Mouse (Mus musculus) common myeloid progenitor, adult 5-6 weeks (primary cell): ENCODE measurements around the gene Mcur1. TPM values are rescaled to one million over a fixed set of nuclear protein-coding genes. Genes with fewer than 3 reads are reported as not detected.

Experiments
- ATAC-seq: replicated peaks from 2 replicates; pipeline ENCODE4 v1.8.0; 2016; ENCODE audit warnings: low read depth, mild to moderate bottlenecking, moderate TSS enrichment, inconsistent platforms; ENCODE audit not compliant: poor library complexity, severe bottlenecking
- total RNA-seq: library from RNA; stranded (forward); fragments of 200-1000, 187-1606 nt; gene quantifications from 2 replicates; pipeline ENCODE4 v1.2.3, GENCODE M21; 2017

Mcur1 gene
- total RNA-seq: 18.7 and 20.2 TPM in 2 replicates

DNA sequence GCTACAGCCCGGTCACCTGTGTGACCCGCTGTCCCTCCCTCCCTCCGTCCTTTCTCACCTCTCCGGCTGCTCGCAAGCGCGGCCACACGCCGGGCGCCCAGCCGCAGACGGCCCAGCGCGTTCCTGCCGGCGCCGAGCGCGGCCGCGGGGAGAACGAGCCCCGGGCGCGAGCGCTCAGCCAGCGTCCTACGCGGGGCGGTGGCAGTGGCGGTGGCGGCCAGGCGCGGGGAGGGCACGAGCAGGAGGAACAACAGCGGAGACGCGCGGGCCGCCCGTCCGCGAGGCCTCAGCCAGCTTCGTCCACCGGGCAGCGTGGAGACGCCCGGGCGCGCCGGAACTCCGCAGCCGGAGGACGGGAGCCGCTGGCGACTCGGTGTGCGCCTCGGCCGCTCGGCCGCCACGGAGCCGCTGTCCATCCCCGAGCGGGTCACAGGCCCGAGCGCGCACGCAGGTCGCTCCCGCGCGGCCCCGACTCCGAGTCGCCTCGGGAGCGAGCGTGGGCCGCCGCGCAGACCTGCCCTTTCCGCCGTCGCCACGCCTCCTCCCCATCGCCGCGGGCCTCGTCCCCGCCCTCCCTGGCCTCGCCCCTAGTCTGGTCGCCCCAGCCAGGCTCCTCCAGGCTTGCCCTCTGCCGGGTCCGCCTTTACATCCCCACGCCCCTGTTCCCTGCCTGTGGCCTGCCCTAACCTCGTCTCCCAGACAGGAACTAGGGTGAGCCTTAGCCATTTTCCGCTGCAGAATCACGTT lies at the start of gene Mcur1:
Gene Mcur1 (minus strand): TSS at position 481 of the 747 bp plus-strand sequence.
- ATAC-seq: peak; percentile 95

DNA sequence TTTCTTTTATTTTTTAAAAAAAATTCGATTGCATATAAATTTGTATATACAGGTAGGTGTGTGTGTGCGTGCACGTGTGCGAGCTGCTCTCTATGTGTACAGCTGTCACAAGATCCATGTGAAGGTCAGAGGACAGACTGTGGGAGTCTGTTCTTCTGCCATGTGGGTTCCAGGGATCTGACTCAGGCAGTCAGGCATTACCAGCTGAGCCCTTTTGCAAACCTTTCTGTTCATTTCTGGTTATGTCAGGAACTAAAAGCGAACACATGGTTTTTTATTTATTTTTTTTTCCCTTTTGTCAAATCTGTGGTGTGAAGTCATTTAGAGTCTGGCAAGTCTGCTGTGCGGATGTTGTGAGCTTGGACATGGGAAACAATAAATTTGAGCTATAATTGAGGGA lies 48.9 kb upstream of the Mcur1 start:
- no peak for ATAC-seq

DNA sequence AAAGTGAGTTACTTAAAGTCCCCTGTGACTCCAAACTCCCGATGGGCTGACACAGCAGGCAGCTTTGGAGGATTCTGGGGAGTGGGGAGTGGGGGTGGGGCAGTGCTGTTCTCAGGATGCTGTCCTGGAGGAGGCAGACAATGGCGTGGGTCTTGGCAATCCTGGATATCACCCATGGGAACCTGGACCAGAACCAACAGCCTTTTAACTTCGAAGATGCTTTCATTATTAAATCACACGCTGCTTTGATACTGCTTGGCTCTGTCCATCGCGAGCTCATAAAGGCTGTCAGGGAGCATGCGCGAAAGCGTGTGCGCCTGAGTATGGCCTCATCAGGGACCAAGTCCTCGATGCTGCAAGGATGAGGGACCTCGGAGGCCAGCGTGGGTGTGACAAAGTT lies 43.1 kb upstream of the Mcur1 start:
- ATAC-seq: no peak

DNA sequence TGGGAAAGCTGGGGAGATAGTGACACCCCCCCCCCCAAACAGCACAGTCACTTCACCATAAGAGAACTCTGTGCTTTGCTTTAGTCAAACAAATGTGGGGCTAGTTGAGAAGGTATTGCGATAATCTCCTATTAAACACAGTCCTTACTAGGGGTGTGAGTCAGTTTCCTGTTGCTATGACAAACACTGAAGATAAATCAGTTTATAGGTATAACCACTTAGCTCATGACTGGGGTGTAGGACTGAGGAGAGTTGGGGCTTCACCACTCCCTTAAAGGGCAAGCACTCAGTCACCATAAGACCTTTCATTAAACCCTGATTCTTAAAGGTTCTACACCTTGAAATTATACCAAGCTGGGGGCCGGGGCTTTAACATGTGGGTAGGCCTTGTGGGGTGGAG lies 42.4 kb upstream of the Mcur1 start:
- ATAC-seq: no peak

DNA sequence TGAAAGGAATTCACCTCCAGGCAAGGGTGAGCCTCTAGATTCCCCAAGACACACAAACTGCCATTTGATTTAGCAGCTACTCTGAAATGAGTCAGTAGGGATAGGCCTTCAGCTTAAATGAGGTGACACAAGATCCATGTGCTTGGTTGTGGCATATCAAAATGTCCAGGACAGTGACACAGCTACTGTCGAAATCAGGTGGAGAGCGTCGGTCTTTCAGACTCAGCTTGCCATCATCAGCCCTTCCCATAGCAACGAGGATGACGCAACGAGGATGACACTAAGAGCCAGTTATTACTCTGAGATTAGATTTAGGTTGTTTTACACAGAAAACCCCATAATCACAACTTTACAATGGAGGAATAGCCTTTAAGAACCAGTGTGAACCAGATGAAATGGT lies 41.0 kb upstream of the Mcur1 start:
- no peak for ATAC-seq

DNA sequence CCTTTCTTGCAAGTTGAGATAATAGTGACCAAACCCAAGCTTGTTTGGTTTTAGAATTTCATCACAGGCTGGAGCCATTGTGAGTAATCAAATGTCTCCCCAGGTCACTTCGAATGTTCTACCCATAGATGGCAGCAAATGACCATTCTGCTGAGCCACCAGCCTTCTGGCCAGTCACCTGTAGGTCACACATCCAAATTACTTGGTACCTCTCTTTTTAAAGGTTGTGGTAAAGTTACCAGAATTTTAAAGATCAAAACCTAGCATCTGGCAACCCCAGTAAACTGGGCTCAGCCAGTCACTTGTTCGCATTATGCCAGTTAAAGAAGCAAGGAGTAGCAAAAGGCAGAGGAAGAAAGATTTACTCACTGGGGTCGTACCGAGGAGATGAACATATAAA lies 35.9 kb upstream of the Mcur1 start:
- peak; percentile 84 for ATAC-seq

DNA sequence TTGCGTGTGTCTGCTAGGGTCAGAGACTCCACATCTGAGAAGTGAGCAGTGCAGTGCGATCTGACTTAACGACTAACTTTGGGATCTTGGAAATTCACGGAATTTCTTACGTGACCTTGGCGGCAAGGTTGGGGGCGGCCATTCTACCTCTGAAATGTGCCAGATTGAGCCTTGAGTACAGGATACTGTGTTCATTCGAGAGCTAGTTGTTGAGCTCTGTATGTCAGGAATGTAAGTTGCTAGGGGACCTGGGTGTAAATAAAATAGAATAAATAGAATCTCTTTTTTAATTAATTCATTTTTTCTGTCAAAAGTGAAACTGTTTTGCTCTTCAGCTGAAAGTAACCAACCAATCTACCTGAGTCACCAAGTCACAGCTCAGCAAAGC lies 32.7 kb upstream of the Mcur1 start:
- no peak for ATAC-seq

DNA sequence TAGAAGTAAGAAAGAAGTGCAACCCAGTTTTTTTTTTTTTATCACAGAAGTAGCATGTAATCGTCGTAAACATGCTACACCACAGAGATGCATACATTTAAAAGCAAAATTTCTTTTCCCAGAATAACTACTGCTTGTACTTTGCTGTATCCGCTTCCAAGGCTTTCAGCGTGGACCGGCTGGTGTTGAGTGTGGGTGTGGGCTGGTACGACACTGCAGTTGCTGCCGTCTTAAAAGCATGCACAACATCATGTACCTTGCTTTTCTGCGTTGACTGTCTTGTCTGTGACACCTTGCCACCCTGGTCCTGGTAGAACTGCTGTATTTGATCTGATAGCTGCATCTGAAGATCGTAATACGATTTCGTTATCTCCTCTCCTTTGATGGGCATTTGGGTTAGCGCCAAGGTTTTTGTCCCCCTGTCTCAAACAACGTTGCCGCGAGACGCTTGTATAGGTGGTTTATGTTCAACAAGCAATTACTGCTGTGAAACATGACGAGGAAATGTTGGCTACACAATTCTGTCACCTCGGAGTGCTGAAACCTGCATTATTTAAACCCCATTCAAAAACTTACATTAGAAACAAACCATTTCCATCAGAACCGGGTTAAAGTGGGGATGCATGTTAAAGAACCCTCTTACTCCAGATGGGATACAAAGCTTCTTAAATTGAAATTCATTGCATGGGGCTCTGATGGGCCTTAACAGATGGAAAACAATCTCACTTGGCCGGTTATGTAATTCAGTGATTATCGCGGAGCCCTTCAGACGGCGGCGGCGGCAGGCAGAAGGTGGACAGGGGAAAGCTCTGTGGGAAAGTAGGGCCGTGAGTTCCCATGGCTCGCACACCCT lies 32.1 kb upstream of the Mcur1 start:
- no peak for ATAC-seq

DNA sequence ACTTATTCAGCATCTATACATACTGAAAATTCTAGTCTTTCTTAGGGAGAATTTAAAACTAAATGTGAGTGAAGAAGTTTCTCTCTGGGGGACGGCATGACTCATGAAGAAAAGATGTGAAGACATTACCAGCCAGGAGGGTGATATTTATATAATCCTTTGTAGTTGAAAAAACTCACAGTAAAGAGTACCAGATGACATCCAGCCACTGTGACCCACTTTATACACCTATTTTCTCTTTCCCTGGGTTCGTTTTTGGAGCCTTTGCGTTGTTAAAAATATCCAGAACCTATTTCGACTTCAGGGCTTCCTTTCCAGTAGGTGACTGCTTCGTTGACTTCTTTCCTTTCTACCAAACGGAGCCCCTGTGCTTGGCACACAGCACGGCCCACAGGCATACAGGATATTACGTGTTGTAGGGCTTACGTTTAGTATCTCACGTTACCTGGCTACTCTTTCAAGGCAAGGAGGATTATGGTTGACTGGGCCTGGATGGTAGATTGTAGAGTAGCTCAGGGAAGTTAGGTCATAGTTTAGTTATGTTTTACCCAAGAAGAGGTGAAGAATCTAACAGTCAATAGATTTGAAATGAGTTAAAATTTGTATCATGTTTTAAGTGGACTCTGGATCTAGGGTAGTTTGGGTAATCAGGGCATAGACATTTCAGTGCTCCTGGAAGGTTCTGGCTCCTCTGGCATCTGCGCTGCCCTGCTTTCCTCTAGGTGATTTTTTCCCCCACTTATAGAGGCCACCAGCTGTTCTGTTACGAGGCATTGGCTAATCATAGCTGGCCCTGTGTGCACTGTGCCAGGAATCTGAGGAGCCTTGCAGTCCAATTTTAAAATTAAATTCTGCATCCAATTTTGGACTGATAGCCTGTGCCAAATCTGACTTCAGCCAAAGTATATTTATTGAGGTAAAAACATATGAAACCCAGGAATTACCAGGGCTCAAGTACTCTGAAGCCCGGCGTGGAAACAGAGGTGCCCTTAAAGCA lies 28.2 kb upstream of the Mcur1 start:
- ATAC-seq: no peak

DNA sequence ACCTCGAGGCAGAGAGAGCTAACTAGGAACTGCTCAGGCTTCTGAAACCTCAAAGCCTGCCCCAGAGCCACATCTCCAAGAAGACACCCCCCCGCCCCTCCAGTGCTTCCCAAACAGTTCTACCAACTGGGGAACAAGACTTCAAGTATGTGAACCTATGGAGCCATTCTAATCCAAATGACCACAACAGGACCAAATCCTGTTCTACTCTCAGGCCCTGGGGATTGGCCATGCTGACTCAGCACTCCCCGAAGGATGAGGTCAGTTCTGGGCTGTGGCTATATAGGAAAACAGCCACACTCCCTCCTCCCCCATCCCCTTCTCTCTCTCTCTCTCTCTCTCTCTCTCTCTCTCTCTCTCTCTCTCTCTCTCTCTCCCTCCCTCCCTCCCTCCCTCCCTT lies 27.0 kb upstream of the Mcur1 start:
- no peak for ATAC-seq

DNA sequence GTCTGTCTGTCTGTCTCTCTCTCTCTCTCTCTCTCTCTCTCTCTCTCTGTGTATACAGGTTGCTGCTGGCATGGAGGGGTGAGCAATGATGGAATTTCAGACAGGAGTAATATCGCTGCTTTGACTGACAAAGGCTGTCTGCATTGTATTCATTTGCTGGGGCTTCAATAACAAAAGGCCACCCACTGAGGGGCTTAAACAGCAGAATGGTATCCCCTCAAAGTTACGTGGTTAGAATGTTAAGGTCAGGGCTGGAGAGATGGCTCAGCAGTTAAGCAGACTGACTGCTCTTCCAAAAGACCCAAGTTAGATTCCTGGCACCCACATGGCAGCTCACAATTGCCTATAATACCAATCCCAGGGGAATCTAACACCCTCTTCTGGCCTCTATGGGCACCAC lies 25.3 kb upstream of the Mcur1 start:
- no peak for ATAC-seq

DNA sequence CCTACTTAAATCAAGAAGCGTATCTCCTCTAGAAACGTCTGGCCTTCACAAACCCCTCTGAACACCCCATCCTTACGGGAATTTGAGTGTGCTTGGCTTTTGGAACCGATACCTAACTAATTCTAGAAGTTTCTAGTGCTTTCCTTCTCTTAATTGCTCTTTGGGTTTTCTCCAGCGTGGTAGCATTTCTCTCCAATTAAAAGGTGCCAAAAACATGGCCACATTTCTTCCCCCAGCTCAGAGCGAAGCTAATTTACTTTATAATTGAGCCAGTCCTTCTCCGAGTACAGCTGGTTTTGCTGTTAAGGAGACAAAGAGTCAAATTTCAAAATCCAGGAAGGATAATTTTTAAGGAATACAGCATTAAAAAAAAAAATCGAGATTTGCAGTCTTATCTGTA lies 23.5 kb upstream of the Mcur1 start:
- no peak for ATAC-seq

DNA sequence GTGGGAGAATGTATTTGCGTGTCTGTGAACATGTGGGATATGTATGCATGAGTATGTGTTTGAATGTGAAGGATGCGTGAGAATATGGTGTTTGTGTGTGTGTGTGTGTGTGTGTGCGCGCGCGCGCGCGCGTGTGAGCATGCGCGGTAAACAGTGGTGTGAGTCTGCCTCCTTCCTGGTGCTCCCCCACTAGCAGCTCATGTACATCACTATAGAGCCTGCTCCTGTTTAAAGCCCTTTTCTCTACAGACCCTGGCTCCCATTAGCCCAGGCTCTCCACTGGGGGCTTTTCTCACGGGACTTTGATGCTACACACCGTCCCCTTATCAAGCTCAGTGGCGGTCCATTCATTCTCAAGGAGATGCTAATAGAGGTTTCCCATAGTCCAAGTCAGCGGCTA lies 23.0 kb upstream of the Mcur1 start:
- no peak for ATAC-seq

DNA sequence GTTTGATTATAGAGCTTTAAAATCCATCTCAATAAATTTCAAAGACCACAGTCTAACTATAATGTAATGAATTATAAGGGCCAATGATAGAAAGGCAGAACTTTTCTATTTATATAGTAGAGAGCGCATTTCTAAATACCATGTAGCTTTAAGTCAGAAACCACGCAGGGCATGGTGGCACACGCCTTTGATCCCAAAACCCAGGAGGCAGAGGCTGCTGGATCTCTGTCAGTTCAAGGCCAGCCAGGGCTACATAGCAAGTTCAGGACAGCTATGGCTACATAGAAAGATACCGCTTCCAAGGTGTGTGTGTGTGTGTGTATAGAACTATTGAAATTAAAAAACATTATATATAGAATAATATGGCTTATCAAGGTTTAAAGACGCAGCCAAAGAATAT lies 20.7 kb upstream of the Mcur1 start:
- no peak for ATAC-seq

DNA sequence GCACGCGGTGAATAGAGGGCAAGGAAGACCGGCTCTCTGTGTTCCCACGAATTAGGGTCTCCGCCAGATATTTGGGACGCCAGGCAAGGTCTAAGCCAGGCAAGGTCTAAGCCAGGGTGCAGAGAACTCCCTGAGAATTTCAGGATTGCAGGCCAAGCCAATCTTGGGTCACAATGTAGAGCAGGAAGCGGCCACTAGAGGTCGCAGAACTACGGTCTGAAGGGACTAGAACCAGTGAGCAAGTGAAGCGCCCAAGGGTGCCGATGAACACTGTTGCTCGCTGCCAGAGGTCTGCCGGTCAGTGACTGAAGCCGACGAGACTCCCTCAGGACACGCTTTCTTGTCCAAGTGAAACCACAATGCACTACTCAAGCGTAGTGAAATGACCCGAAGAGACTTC lies 19.7 kb upstream of the Mcur1 start:
- ATAC-seq: peak; percentile 86

DNA sequence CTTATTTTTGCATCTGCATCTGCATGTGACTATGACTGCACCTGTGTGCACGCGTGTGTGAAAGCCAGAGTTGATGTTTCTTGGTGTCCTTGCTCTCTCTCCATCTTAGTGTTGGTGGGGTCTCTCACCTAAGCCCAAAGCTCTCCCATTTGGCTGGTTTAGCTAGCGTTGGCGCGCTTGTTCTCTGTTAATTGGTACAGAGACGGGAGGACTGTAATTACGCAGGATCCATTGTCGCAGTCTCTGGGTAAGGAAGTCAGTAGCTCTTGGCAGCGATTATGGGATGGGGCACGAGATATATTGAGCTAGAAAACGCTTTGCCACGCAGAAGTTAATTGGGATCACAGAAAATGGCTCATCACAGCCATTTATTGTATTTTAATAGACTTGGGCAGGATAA lies 17.8 kb upstream of the Mcur1 start:
- no peak for ATAC-seq

DNA sequence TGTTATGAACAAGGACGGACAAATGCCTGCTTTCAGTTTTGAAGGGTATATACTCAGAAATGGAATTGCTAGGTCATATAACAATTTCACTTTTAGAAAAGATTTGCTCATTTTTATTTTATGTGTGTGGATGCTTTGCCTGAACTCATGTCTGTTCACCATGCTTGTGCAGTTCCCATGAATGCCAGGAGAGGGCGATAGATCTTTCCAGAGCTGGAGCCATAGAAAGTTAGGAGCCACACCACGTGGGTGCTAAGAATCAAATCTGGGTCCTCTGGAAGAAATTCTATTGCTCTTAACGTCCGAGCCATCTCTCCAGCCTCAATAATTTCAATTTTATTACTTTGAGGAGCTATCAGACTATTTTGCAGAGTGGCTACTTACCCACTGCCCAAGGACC lies 17.3 kb upstream of the Mcur1 start:
- ATAC-seq: no peak

DNA sequence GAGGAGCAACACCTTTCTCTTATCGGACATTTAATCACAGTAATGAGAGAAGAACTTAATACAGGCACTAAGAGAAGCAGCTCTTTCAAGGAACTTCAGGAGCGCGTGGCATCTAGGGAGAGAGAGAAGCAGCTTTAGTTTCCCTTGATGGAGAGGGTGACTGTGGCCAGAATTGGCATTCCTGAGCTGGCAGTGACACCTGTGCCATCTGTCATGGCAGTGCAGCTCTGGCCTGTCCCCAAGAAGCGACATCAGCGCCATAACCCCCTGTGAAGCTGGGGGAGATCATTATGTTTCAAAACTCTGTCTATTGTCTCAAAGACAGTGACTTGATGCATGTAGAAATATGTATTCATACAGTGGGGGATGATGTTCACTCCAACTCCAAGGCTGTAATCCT lies 15.4 kb upstream of the Mcur1 start:
- no peak for ATAC-seq

DNA sequence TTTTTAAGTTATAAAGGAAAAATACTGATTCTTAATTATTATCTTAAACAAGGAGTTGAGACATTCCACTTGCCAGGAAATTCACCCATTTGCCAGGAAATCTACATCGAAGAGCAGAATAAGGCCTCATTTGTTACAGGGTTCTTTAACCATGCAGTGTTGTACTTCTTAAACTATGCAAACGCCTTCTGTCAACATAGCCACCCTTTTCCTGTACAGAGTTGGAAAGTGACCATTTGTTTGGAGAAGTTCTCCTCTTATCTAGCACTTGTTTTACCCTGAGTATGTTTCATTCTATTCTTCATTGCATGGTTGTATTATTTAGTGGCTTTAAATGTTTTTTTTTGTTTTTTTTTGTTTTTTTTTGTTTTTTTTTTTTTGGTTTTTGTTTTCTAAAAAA lies 14.0 kb upstream of the Mcur1 start:
- no peak for ATAC-seq

DNA sequence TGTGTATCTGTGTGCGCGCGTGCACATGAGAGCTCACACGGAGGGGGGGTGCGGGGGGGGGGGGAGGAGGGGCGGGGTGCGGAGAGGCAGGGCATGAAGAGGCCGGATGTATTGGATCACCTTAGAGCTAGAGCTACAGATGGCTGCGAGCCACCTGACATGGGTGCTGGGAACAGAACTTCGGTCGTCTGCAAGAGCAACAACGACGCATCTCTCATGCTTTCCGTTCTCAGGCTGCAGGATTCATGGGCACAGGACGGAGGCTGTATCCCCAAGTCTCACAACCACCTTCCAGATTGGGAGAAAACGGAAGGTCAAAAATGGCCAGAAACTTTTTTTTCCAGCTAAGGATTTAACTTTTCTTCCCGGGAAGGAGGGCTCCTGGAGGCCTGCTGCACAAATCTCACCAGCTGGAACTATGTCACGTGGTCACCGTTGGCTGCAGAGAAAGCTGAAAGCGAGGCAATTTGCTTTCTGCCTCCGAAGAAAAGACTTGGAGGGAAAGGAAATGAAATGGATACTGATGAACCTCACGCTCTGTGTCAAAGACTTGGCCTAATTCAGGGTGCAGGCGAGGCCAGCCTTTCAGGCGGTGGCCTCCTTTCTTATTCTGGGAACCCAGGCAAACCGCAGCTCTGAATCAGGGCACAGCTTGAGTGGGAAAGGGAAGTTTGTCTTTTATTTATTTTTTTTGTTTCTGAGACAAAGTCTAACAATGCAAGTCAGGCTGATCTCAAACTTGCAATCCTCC lies 7.3 kb upstream of the Mcur1 start:
- 0 out of 2 replicates have a peak, but pooled peaks have one; percentile 37 for ATAC-seq
